Mouse (Mus musculus) thymus, adult 2 months (tissue): ENCODE results near the gene Cetn3. TPM values are rescaled to one million over a fixed set of nuclear protein-coding genes. Genes with fewer than 3 reads are reported as not detected.

Source experiments
- DNase-seq: peaks from one replicate; pipeline ENCODE4 v3.0.0; 2021
- H3K27ac ChIP-seq: fragments of 200-500 bp; 2 replicates; pipeline ENCODE4 v1.5.1; 2012; ENCODE audit warnings: low read length, control low read depth; ENCODE audit not compliant: control insufficient read depth, insufficient read depth
- H3K27me3 ChIP-seq: fragments of 200-500 bp; 2 replicates; pipeline ENCODE4 v1.6.1; 2012; ENCODE audit warnings: mild to moderate bottlenecking, low read length, moderate library complexity, mixed read lengths; ENCODE audit not compliant: control insufficient read depth, insufficient read depth
- H3K36me3 ChIP-seq: fragments of 200-500 bp; 2 replicates; pipeline ENCODE4 v1.6.1; 2012; ENCODE audit warnings: mild to moderate bottlenecking, low read length, moderate library complexity; ENCODE audit not compliant: control insufficient read depth, insufficient read depth
- H3K4me1 ChIP-seq: fragments of 200-500 bp; replicated peaks from 2 replicates; pipeline ENCODE4 v1.6.1; 2012; ENCODE audit warnings: low read length; ENCODE audit not compliant: control insufficient read depth, insufficient read depth
- H3K4me3 ChIP-seq: fragments of 200-500 bp; 2 replicates; pipeline ENCODE4 v1.5.1; 2012; ENCODE audit warnings: mild to moderate bottlenecking, low read length, control low read depth, moderate library complexity; ENCODE audit not compliant: control insufficient read depth, insufficient read depth
- CTCF ChIP-seq: fragments of 200-500 bp; IDR thresholded peaks from 2 replicates; pipeline ENCODE4 v1.5.1; 2012; ENCODE audit warnings: mild to moderate bottlenecking, control low read depth, low read length, moderate library complexity, borderline replicate concordance; ENCODE audit not compliant: control insufficient read depth, poor library complexity, insufficient read depth; ENCODE audit errors: extremely low read depth
- POLR2A ChIP-seq: fragments of 200-500 bp; IDR thresholded peaks from 2 replicates; pipeline ENCODE4 v1.6.1; 2012; ENCODE audit warnings: mild to moderate bottlenecking, low read length, control low read depth, moderate library complexity; ENCODE audit not compliant: control insufficient read depth, poor library complexity, insufficient read depth; ENCODE audit errors: extremely low read depth
- WGBS: fragments of 180-500 bp; shearing (Covaris S2); methylation state at CpG from one replicate; pipeline ENCODE4 v1.1.7; 2018; 5-methylcytosine and 5-hydroxymethylcytosine counted together
- polyA plus RNA-seq: library from polyadenylated mRNA; depleted of rRNA; stranded (reverse); fragments of >200 nt; gene quantifications from 2 replicates; pipeline ENCODE4 v1.2.3, GENCODE M21; 2012

Cetn3 gene
- polyA plus RNA-seq, 1 experiment = 3.6 TPM

GRCm38 (mm10) chr13:81757058-81757660 lies 25.7 kb upstream of the Cetn3 start:
- Histone ChIP-seq H3K4me3 (no peak overlapping the region), H3K27me3 (no peaks in the 10 kb centered on the region), H3K4me1 (no peaks in the 10 kb centered on the region), H3K36me3 (no peaks in the 10 kb centered on the region), H3K27ac (no peak overlapping the region)
- TF ChIP-seq POLR2A (no peak), CTCF (no peak)
- DNase-seq = no peak
- WGBS = 95% methylated on average over 5 of the region's 5 CpGs

DNA sequence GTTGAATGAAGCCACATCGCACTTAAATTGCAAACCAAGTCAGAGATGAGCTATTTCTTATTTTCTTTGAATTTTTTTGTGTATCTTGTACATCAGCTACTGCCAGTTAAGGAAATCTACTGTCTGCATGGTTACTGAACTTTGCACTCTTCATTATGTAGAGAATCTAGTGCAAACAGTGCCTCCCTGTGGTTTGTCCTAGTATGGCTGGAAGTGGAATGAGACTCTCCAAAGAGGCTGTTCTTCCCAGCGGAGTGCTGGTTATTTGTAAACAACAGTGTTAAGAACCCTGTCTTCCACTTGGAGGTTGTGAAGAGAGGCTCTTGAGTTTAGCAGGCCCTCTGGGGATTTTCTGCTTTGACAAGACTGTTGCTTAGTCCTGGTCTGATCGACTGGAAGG lies 22.5 kb upstream of the Cetn3 start:
- TF ChIP-seq POLR2A (no peak), CTCF (no peak)

DNA sequence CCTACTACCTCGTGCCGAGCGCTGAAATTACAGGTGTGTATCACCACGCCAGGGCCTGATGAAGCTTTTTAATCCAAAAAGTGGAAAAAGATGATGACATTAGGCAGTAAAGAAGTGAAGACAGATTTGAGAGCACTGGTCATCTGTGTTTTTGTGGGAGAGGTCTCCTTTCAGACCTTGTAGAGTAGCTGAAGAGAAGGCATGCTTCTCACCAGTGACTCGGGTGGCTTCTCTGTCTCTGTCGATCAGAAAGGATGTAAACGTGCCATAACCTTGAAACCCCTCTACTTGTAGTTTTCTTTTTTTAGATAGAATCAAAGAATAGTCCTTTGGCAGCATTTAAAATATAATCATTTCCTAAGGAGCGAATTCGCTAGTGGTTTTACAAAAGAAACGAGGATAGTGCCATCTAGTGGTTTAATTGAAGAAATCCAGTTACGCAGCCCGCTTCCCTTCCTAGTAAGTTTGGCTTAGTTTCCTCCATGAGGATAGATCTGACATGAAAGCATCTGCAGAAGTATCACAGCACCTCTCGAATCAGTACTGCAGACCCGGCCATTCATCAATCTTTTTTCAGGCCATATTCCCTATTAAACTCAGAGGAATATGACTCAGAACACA lies 21.2 kb upstream of the Cetn3 start:
- Histone ChIP-seq H3K27ac (no peak overlapping the region), H3K36me3 (no peaks in the 10 kb centered on the region), H3K27me3 (no peaks in the 10 kb centered on the region), H3K4me1 (no peaks in the 10 kb centered on the region), H3K4me3 (no peak overlapping the region)
- DNase-seq = no peak
- no peak for TF ChIP-seq CTCF
- no peak for TF ChIP-seq POLR2A
- WGBS = 33% methylated on average over 14 of the region's 14 CpGs

More for the DNA sequence above, 22.5 kb upstream of the Cetn3 start:
- Histone ChIP-seq H3K27me3 (no peaks in the 10 kb centered on the region), H3K4me1 (no peaks in the 10 kb centered on the region), H3K27ac (no peak overlapping the region), H3K4me3 (no peak overlapping the region), H3K36me3 (no peaks in the 10 kb centered on the region)
- peak; percentile 27 for DNase-seq
- WGBS = 60% methylated on average over 3 of the region's 3 CpGs

DNA sequence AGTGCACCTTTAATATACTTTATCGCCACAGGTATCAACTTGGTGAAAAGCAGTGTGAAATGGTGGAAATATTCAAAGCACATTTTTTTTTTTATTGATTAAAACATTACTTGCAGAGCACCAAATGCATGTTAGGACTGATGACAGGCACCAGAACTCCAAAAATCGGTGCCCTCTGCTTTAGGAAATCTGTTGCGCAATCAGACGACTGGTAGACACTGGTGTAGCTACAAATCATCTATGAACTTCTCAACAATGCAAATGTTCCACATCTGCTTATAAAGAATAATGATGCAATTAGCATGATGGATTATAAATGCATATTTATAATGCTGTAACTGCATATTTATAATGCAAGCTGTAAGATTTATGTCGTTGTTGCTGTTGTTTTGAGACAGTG lies 18.7 kb upstream of the Cetn3 start:
- WGBS = 73% methylated on average over 5 of the region's 5 CpGs
- DNase-seq = no peak
- Histone ChIP-seq H3K4me1 (no peaks in the 10 kb centered on the region), H3K27me3 (no peaks in the 10 kb centered on the region), H3K27ac (no peak overlapping the region), H3K4me3 (no peak overlapping the region), H3K36me3 (no peaks in the 10 kb centered on the region)
- TF ChIP-seq CTCF = no peak
- no peak for TF ChIP-seq POLR2A

DNA sequence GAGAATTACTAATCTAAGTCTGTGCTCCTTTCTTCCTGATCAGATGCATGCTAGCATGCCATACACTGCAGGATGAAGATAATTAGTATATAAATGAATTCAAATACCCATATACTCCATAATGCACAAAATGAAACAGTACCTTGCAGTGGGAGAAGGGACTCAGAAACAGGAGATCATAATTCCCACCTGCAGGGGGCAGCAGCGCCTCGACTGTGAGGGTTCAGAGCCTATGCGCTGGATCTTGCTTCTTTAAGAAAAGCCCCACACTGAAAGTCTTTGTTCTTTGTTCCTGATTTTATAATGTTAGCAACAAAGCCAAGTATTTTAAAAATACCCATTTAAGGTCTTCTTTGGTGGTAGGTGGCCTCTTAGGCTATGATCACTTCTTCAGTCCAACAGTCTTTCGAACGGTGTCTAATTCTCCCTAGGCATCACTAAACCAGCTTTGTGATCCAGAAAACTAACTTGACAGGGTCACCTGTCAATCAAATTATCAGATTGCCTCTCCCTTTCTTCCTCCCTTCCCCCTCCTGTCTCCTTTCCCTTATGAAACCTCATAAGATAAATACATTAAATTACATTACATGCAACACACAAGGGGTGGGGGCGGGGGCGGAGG lies 15.7 kb upstream of the Cetn3 start:
- 74% methylated on average over 7 of the region's 7 CpGs for WGBS
- TF ChIP-seq POLR2A (no peak), CTCF (no peak)
- peak; percentile 82 for DNase-seq
- Histone ChIP-seq H3K27me3 (no peaks in the 10 kb centered on the region), H3K4me1 (no peaks in the 10 kb centered on the region), H3K4me3 (no peak overlapping the region), H3K36me3 (no peaks in the 10 kb centered on the region), H3K27ac (no peak overlapping the region)

DNA sequence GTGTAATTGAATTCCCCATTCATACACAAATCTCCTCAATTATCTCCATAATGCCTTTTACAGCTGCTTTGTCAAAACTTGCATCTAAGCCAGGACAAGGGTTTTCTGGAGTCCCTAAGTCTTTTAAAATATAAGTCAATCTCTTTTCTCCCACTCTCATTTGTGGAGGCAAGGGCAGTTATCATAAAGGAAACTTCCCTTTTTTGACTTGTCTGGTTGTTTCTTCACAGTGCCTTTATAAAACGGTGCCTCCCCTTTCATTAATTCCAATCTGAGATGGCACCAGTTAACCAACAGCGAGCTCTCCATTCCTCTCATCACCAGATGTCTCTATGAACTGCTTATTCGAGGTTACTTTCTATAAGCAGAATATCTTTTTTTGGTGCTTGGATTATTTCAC lies 6.7 kb upstream of the Cetn3 start:
- Histone ChIP-seq H3K4me1 (no peaks in the 10 kb centered on the region), H3K36me3 (no peaks in the 10 kb centered on the region), H3K4me3 (no peak overlapping the region), H3K27ac (no peak overlapping the region), H3K27me3 (no peaks in the 10 kb centered on the region)
- TF ChIP-seq CTCF (no peak), POLR2A (no peak)
- DNase-seq = no peak
- 66% methylated on average over 3 of the region's 3 CpGs for WGBS
